Mouse (Mus musculus): ENCODE measurements around the gene Focad.

- TF ChIP-seq CTCF (IDR thresholded peaks at IDR 0.05), result no peak
- TF ChIP-seq POLR2A (IDR thresholded peaks at IDR 0.05; ENCODE audit: insufficient read depth, low read depth, low read length), result no peak
- no peak for TF ChIP-seq EP300 (IDR thresholded peaks at IDR 0.05; ENCODE audit: insufficient read depth, low read depth, low read length)
Observed at GRCm38 (mm10) chr4:88231375-88231774, 136.9 kb downstream of the Focad start.
